Mouse (Mus musculus) cerebellum, postnatal 4 days (tissue): ENCODE data around the gene Dach1.

ENCODE experiments used
- DNase-seq, 2 experiments: peaks; one replicate each; pipeline ENCODE4 v3.0.0; 2022; ENCODE audit warnings: low spot score in 2 of 2, mixed read lengths in 1 of 2

Dach1 gene

DNA sequence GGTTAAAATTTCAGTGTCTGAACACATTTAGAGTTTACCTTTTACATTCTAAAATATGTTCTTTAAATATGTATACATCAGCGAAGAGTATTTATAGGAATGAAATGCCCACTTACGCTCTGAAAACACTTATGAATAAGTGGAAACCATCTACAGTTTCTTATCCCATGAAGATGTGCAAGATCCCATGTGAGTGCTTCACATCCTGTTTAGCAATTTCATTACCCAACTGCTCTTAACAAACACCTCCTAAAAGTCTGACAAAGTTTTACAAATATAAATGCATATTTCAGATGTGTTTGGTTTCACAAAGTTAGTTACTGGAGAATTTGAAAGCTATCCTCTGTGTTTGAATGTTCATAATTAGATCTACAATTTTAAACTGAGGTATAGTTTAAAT is 59.6 kb downstream of the Dach1 start:
- DNase-seq: no peak

DNA sequence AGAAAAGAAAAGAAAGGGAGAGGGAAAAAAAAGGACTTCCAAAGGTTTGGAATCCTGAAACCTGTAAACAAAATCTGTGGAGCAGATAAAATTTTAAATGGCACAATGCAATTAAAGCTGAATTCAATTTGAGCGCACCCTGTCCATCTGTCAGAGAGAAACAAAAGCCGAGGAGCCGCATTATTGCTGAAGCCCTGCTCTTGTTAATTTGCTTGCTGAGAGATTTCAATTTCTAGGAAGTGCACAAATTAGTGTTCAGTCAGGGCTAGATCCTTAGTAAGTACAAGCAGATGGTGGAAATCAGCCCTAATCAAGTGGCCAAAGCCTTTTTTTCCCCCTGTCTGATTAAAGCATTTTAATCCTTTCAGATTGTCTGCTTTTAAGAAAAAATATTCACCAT is 60.8 kb downstream of the Dach1 start:
- DNase-seq: peak in 1 of 2 experiments; percentile 14

DNA sequence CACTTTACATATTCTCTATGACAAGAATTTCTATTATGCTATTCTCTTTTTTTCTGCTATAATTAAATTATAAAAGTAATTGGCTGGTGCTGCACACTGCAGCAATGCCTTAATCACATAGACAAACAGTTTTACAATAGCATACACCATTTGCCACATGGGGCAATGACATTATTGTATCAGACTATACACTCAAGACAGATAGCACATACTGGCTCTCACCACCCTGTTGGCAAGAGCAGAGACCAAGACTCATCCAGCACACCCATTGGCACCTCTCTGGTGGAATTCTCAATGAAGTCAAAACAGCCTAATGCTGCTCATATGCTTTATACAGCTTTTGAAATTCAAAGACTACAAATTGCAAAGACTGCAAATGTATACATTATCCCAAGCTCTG is 63.4 kb downstream of the Dach1 start:
- DNase-seq: no peak

DNA sequence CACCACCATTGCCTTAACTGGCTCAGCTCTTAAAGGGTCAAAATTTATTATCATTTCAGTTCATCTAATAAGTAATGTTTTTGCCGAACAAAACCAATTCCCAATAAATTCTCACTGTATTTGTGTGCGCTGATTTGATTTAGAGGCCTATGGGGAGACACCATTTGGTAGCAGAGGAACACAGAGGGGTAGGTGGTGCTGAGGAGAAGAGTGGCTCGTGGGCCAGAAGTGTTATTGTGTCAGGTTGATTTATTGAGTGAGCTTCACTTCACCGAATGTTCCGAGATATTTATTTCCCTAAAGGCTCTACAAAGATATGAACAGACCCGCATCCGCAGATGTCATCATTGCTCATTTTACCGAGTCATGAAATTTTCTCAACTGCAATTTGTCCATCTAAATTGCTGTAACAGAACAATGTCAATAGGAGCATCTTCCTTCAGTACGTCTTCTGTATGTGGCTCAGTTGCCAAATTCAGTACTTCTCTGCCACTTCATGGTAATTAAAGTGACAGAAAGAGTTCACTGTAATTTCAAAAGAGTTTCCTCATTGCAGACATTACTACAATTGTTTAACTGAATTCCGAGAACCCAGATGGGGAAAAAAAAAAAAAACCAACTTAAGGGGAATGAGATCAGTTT is 65.1 kb downstream of the Dach1 start:
- DNase-seq: no peak

DNA sequence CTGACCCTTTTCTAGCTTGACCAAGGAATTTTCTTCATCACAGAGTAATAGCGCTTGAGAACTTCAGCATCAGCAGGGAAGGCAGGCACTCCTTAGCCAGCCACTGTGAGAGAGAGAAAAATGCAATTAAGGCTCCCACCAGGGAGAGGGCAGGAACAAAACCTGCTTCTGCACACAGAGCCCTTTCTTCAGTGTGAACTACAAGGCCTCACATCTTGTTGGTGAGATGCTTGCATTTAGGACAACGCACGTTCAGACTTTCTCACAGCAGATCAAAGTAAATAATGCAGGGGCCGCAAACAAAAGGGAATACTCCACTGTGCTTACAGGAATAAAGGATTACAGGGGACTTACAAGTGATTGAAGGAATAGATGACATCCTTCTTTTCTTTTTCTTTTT is 74.3 kb downstream of the Dach1 start:
- DNase-seq: no peak

DNA sequence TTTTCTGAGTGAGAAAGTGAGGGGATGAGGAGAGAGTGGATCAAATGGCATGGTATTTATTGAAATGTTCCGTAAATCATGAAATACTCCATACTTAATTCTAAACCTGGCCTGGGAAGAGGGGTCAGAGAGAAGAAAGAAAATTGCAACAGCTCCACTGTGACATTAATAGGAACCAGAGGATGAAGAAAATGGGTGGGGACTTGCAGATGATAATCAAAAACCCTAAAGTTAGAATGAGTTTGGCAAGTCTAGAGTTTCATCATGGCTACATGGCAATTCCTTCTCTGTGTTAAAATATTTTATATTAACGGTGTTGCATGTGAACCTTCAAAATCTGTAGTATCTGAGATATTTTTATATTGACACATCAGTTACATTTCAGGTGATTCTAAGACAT is 80.3 kb downstream of the Dach1 start:
- no peak for DNase-seq

DNA sequence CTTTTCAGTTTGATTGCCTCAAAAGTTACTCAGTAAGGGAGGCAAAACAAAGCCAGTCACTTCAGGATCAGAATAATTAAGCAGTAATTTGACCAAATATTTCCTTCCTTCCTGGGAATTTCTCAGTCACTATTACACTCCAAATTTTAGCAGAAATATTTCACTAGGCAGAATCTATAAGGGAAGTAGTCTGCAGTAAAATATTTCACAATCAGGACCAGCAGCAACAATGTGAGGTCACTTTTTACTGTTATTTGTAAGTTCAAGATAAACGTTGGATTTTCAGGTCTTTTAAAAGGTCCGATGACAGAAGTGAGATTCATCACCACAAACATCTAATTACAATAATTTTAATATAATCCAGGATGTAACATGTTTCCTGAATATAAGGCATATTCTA is 82.2 kb downstream of the Dach1 start:
- DNase-seq: no peak

DNA sequence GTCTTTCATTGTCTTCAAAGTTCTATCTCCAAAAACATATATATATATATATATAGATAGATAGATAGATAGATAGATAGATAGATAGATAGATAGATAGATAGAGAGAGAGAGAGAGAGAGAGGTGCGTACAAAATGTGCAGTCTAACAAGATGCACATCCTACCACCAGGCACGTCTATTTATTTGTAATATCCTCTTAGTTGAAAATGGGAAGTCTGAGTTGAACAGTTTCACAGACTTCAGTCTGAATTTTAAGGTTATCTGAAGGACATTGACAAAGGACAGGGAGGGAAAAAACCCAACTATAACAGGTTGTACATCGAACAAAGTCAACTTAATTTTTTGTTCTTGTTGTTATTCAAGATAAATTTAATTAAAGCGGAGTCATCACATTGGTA is 82.8 kb downstream of the Dach1 start:
- no peak for DNase-seq

DNA sequence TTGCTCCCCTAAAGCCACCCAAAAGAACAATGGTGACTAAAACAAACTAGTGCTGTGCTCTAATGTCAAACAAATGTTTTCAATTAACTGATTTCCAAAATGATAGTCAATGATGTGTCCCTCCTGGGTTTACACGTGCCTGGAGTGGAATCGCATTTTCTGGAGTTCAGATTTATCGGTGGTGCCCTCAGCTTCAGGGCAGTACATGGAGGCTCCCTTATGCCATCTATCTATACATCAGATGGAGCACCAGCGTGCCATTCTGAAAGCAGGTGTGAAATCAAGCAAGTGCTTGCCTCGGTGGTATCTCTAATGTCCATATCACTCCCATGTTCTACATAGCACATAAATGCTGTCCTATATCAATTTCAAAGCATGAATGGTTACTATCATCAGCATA is 84.4 kb downstream of the Dach1 start:
- no peak for DNase-seq

DNA sequence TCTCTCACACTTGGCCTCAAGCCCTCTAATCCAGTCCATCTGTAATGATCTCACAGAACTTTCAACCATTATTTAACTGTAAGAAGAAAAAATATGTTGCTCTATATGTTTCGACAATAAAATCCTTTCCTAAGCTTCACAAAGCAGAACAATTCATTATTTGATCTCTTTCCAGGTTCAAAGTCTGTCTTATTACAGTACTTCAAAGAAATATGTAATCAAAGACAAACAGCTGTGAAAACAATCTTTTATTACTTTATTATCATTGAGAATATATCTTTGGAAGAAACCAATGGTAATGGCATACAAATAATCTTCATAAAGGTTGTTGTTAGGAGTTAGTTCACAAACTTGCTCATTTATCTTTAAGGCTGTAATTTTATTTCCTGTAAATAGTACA is 84.8 kb downstream of the Dach1 start:
- DNase-seq: no peak

DNA sequence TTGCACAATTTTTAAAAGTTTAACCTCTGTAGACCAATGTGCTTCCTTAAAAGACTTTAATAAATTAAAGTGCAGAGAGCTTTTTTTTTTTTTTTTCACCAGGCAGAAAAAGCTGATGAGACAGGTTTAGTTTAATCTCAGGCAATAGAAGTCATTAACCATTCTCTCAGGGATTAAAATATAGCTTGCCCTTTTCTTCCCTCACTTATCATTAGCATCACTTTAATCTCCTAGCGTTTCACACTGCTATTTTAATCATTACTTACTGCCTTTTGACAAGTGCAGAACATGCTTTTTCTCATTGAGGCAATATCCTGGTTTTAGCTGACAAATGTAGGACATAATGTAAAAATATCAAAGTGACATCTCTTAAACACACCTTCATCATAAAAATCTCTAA is 86.1 kb downstream of the Dach1 start:
- DNase-seq: no peak

DNA sequence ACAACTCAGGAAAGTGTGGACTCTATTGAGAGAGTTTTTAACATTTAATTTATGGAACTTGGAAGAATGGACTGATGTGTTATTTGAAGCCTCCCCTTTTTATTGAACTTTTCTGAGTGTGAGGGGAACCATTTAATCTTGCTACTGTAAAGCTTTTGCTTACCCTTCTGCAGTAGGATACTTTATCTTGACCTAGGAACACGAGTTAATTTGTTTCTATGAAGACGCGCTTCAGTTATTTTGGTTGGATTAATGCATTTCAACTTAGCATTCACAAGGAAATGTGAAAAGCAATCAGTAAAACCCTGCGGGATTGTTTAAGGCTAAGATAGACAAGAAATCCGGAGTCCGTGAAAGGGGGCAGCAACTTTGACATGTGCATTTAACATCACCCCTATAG is 89.6 kb downstream of the Dach1 start:
- no peak for DNase-seq

DNA sequence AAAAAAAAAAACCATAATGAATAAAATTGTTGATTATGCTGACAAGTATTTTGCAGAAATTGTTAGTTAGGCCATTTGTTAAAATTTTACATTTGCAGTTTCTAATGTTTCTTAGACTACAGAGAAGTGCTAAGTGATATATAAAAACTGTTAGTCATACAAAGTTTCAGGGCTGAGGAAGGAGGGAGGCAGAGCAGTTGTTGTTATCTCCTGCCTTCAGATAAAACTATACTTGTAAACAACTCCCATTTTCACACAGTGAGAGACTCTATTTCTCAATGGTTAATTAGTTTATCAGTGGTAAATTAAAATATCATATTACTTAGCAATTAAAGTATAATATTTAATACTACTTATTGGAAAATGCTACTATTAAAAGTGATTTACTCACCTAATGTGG is 91.6 kb downstream of the Dach1 start:
- no peak for DNase-seq

DNA sequence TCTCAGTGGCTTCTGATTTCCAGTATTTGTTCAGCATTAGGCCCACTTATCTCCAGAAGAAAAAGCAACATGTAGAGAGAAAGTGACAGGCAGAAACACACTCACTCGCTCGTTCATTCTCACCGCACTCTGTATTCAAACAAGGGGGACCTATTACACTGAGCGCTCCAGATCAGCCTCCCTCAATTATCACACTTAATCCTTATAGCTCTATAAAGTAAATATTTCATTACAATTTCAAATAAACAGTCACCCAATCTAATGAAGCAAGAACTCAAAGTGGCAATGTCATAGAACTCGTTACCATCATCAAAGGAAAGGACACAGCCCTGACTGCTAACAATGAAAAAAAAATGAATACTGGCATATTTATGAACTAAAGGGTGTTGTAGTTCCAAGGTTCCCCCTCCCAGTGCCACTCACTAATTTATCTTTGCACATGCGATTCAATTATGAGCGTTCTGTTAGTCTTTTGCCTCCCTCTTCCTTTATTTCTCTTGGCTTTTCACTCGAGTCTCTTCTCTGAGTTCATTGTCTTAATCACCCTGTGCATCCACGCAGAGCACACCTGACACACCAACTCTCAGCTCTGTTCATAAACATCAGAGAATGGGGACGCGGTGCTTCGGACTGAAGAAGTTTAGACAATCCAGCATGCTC is 96.0 kb downstream of the Dach1 start:
- no peak for DNase-seq

DNA sequence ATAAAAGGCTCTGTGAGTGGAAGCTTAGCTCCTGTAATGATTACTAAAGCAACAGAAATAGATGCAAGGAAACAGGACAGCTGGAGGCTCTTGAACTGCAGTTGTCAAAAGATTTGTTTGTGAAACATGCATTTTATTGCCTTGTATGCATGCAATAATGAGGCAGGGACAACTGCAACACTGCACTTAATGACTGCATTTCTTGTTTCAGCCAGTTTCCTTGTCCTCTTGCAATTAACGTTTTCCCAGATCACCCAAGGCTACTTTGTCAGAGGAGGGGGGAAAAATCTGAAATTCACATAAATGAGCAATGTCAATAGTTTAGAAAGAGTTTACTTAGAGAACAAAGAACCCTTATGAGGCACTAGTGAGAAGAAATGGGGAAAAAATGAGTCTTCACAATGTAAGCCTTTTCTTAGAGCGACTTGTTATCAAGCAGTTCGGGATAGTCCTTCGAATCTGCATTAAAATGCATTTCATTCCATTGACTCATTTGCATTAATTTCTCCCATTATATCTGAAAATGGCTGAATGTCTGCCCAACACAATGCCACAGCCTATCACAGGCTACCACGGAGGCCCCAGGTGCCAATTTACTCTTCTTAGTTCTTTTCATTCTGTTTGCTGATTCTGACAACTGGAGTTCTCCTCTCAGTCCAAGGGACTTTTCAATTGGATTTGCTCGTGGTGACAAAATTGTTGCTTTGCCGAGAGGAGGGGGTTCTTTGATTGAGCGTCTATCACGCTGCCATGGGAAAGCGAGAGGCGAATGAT is 96.7 kb downstream of the Dach1 start:
- DNase-seq: no peak

DNA sequence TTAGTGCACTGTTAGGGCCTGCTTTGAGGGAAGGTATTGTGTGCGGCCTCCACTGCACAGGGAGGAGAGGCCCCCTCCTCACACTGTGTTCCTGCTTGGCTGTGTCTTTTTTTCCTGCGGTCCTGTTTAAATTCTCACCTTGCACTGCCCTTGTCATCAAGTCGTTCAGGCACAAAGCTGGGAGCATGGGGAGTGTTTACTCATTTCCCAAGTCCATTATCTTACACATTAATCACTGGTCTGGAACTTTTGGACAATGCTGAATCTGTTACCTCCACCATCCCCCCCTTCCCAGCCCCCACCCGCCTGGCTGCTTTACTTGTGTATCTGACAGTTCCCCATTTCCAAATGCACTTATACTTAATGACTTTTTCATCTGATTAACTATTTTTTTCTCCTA is 97.7 kb downstream of the Dach1 start:
- DNase-seq: no peak

DNA sequence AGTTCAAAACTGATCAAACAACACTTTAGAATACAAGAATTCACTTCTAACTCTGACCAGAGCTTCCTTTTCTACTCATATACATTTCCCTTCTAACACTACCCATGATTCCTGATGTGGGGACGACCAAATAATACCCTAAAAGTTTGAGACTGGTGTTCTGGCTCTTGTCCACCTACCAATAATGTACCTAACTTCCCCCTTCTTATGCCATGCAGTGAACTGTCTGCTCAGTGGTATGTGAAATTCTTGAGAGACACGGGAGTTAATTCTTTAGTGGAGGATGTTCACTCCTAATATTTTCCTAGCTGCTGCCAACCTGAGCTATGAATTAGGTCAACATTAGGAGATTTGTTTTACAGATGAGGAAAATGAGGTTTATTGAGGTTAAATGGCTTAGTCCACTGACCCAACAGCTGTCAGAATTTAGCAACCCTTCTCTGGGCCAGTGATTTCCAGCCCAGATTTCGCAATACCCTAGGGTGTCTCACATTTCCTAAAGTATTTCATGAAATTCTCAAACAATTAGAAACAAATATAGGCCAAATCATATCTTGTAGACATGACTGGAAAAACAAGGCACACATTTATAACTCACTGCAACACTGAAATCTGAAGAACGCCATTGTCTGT is 102.2 kb downstream of the Dach1 start:
- no peak for DNase-seq

DNA sequence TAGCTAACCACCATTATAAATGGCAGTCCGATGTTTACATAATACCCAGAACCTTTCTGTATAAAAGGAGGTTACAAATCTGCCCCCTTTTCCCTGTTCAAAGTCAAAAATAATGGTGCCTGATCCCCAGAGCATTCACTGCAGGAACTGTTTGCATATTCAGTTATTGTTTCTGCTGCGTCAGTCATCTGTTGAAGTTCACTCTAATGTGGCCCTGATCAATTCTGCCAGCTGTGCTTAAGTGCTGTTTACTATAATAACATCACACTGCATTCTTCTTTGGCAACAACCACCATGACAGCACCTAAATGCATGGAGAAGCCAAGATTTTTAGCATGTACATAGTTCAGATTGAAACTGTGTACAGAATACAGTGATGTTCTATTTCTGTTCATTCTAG is 105.4 kb downstream of the Dach1 start:
- DNase-seq: no peak

DNA sequence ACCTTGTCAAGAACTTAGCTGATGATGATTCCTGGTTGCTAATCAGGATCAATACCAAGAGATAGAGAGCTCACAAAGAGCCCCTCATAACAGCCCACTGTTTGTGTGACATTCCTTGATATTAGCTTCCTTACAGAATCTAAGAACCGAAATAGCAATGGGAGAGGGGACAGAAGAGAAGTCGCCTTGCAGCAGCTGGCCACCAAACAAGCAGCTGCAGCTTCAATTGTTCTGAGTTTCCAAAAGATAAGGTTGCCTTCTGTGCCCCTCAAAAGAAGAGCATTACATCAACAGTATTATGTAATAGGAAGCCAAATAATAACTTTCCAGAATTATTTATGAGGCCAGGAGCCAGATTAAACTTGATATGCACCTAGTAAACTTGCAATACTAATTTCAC is 120.2 kb downstream of the Dach1 start:
- DNase-seq: no peak

DNA sequence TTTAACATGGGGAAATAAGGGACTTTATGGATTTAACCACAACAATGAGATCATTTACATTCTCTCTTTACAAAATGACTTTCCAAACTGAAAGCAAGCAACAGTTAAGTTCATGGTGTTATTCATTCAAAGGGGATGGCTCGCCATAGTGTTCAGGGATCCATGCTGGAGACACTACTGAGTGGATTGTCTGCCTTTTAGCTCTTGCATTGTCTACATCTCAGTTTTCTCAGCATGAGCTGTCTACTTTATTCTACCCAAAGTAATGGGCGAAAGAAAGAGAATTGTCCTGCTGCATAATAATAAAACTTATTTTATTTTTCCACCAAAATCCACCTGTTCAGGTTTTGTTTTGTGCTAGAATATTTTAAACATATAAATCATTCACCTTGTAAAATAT is 121.2 kb downstream of the Dach1 start:
- DNase-seq: no peak

DNA sequence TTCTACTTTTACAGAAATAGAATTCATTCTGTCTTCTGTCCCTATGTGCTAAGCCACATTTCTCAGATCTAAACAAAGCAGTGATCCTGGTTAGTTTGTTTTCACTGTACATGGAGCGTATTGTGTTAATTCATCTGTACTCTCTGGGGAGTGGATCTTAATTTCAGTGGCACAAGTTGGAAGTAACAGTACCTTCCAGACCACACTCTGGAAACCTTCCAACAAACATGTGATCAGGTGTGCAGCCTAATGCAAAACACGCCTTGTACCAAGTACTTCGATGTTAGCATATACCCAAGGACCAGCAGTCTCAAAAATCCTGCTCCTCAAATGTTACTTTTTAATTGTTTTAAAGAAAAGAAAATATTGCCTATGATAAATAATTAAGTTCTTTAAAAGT is 121.9 kb downstream of the Dach1 start:
- DNase-seq: no peak

DNA sequence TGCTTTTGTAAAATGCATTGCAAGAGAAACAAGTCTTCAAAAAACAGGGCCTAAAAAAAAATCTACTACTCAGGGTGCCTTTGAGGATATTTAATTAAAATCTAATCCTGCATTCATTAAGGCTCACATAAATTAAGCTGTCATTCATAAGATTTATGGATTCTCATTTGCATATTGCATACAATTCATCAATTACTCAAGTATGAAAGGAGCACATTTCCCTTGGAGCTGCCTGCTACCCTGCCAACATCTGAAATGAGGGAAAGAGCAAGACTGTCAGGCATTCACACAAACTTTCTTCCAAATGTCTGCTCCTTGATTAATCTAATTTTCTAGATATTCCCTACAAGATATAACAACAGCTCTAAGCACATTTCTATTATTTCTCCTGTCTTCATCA is 122.6 kb downstream of the Dach1 start:
- no peak for DNase-seq

DNA sequence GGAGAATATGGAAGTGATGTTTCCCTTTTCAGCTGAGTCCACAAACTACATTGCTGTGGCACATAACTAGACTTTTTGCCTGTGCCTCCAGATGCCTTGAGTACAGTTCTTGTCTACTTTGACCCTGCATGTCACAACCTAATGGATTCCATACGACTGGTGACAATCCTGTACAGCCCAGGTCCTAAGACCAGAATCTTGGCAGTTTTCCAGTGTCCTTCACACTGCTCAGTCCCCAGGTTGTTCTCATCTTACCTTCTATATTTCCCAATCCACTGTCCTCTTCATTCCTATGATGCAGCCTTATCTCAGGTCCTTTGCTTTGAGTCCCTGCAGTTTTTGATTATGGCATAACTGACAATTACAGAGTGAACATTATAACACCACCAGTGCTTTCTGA is 131.0 kb downstream of the Dach1 start:
- no peak for DNase-seq
